Mouse (Mus musculus): ENCODE measurements at regions not wholly inside any gene's neighbourhood (a gene's known extent, or its start where the extent isn't known, plus 50 kb on each side); places are given as distances from the start of the nearest gene placed in this dataset.

DNA sequence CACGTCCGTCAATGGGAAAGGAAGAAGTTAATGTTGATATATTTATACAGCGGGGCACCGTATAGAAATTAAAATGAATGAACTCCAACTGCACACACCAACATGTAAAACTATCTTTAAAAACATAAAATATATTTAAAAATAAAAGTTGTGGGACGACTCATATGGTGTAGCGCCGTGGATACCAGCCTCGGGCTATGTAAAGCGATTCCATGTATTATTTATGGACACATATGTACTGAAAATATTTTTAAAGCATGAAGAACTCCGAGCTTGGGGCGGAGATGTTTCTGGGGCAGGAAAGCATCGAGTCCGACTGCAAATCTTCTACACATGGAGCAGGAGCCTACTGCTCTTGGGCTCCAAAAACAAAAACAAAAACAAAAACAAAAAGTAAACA lies 182.4 kb downstream of the Cryba4 start:
- Histone ChIP-seq H3K4me3 (replicated peaks) (no peak overlapping the region), H3K4me1 (ENCODE audit: control insufficient read depth) (no peaks in the 10 kb centered on the region), H3K36me3 (ENCODE audit: control insufficient read depth) (no peaks in the 10 kb centered on the region), H3K27me3 (ENCODE audit: control insufficient read depth) (no peaks in the 10 kb centered on the region), H3K9me3 (ENCODE audit: control insufficient read depth, low read length) (peaks cover 2% of the 10 kb centered on the region; the same call in 1 of the 2 replicates)
- TF ChIP-seq GATA1 (IDR thresholded peaks at IDR 0.05; ENCODE audit: low read length) (no peak), TAL1 (IDR thresholded peaks at IDR 0.05; ENCODE audit: low read length) (no peak)

DNA sequence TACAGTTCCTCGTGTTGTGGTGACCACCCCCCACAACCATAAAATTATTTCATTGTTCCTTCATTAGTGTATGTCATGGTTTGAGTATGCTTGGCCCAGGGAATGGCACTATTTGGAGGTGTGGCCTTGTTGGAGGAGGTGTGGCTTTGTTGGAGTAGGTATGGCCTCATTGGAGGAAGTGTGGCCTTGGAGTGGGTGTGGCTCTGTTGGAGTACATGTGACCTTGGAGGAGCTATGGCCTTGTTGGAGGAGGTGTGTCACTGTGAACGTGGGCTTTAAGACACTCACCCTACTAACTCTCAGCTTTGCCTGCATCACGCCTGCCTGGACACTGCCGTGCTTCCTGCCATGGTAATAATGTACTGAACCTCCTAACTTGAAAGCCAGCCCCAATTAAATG lies 179.9 kb downstream of the Cryba4 start:
- Histone ChIP-seq H3K9me3 (ENCODE audit: control insufficient read depth, low read length) (peaks cover 16% of the 10 kb centered on the region; the same call in 1 of the 2 replicates), H3K4me3 (replicated peaks) (no peak overlapping the region), H3K36me3 (ENCODE audit: control insufficient read depth) (no peaks in the 10 kb centered on the region), H3K4me1 (ENCODE audit: control insufficient read depth) (no peaks in the 10 kb centered on the region), H3K27me3 (ENCODE audit: control insufficient read depth) (no peaks in the 10 kb centered on the region)
- no peak for TF ChIP-seq GATA1 (IDR thresholded peaks at IDR 0.05; ENCODE audit: low read length)
- TF ChIP-seq TAL1 (IDR thresholded peaks at IDR 0.05; ENCODE audit: low read length) = no peak

DNA sequence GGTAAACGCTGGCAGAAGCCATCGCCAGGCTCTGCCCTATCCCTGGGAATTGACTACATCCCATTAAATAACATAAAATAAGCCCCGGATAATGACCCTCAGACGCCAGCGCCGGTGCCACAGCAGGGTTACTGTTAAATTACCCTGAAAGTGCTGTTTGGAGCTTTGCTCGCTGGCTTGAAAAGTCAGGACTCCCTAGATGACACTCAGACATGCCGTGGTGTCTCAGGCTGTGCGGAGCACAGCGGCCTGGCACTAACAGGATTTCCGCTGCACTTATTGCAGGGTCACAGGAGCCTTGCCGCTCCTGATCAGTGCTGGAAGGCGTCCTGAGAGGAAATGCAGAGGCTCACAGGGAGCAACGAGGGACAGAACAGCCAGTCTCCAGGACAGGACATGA lies 175.2 kb downstream of the Cryba4 start:
- H3K9me3 ChIP-seq (ENCODE audit: control insufficient read depth, low read length) = peaks cover 27% of the 10 kb centered on the region
- H3K4me3 ChIP-seq (replicated peaks) = no peak overlapping the region
- H3K36me3 ChIP-seq (ENCODE audit: control insufficient read depth) = no peaks in the 10 kb centered on the region
- TF ChIP-seq TAL1 (IDR thresholded peaks at IDR 0.05; ENCODE audit: low read length) (no peak), GATA1 (IDR thresholded peaks at IDR 0.05; ENCODE audit: low read length) (no peak)
- no peaks in the 10 kb centered on the region for H3K4me1 ChIP-seq (ENCODE audit: control insufficient read depth)
- H3K27me3 ChIP-seq (ENCODE audit: control insufficient read depth) = no peaks in the 10 kb centered on the region

DNA sequence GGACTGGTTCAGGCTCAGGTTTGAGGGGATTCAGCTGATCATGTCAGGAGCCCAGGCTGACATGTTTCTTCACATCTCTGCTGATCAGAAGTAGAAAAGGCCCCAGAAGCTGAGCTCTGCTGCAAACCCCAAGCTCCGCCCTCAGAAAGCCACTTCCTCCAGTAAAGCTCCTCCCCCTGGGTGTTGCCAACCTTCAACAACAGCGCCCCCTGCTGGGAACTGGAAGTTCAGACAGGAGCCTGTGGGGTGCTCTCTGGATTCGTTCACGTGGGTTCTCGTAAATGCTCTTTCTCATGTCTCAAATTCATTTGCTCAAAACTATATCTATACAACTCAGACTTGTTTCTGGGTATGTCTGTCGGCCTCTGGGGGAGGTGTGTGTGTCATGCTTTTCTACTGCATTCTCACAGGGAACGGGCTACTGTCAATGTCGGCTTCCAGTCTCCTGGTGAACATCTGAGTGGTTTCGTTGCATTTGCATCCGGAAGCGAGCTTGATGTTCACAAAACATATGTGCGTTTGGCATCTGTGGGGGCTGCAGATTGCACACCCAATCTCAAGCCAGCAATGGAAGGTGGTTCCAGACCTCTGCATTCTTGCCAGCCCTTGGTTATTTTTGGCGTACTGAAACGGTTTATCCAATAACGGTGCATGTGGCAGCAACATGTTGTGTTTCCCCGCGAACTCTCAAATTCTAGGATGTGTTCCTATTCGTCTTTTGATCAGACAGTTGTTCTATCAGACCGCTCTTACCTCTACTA lies 174.3 kb downstream of the Cryba4 start:
- H3K4me1 ChIP-seq (ENCODE audit: control insufficient read depth) = no peaks in the 10 kb centered on the region
- TF ChIP-seq TAL1 (IDR thresholded peaks at IDR 0.05; ENCODE audit: low read length) (no peak), GATA1 (IDR thresholded peaks at IDR 0.05; ENCODE audit: low read length) (no peak)

DNA sequence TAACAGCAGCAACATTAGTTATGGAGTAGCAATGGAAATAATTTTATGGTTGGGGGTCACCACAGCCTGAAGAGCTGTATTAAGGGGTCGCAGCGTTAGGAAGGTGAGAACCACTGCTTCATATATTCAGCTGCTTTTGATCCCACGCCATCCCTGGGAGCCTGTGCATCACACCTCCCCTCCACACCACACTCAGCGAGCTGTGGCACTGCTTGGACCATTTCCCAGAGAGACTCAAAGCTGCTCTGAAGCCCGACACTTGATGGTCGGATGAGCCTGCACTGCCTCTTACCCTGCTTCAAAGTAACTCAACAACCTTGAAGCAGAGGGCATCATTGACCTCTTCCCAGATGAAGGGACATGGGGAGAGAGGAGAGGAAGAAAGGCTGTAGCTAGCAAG lies 171.3 kb downstream of the Cryba4 start:
- H3K36me3 ChIP-seq (ENCODE audit: control insufficient read depth) = no peaks in the 10 kb centered on the region
- TF ChIP-seq GATA1 (IDR thresholded peaks at IDR 0.05; ENCODE audit: low read length) (no peak), TAL1 (IDR thresholded peaks at IDR 0.05; ENCODE audit: low read length) (no peak)
- H3K4me3 ChIP-seq (replicated peaks) = no peak overlapping the region
- H3K27me3 ChIP-seq (ENCODE audit: control insufficient read depth) = no peaks in the 10 kb centered on the region
- peaks cover 23% of the 10 kb centered on the region for H3K9me3 ChIP-seq (ENCODE audit: control insufficient read depth, low read length)
- H3K4me1 ChIP-seq (ENCODE audit: control insufficient read depth) = no peaks in the 10 kb centered on the region

More for the DNA sequence above, 174.3 kb downstream of the Cryba4 start:
- no peak overlapping the region for H3K4me3 ChIP-seq (replicated peaks)
- peaks cover 27% of the 10 kb centered on the region for H3K9me3 ChIP-seq (ENCODE audit: control insufficient read depth, low read length)
- H3K27me3 ChIP-seq (ENCODE audit: control insufficient read depth) = no peaks in the 10 kb centered on the region
- H3K36me3 ChIP-seq (ENCODE audit: control insufficient read depth) = no peaks in the 10 kb centered on the region

DNA sequence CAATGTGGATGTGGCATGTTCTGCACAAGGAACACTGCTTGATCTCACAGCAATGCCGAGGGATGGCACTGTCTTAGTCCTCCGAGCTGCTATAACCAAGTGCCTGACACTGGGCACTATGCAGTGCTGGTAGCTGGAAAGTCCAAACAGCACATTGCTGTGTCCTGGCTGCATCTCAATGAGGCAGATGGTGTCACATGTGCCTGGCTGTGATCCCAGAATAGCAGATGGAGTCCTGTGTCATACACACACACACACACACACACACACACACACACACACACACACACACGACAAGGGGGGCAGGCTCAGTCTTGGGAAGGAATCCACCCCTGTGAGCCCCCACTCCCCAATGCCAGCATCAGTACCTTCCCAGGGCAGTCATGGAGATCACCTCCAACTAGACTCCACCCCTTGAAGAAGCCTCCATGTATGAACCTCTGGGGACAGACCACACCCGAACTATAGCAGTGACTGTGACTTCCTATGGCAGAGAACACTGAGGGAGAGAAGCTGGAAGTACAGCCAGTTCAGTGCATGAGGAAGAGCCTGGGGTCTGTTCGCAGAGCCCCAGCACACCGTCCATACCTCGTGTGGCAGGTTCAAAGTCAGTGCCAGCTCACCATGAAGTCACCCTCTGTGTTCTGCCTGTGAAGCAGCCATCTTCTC lies 160.3 kb downstream of the Cryba4 start:
- no peaks in the 10 kb centered on the region for H3K36me3 ChIP-seq (ENCODE audit: control insufficient read depth)
- H3K27me3 ChIP-seq (ENCODE audit: control insufficient read depth) = no peaks in the 10 kb centered on the region
- TF ChIP-seq GATA1 (IDR thresholded peaks at IDR 0.05; ENCODE audit: low read length) = no peak
- TF ChIP-seq TAL1 (IDR thresholded peaks at IDR 0.05; ENCODE audit: low read length) = no peak
- no peaks in the 10 kb centered on the region for H3K9me3 ChIP-seq (ENCODE audit: control insufficient read depth, low read length)
- H3K4me1 ChIP-seq (ENCODE audit: control insufficient read depth) = no peaks in the 10 kb centered on the region
- H3K4me3 ChIP-seq (replicated peaks) = no peak overlapping the region

DNA sequence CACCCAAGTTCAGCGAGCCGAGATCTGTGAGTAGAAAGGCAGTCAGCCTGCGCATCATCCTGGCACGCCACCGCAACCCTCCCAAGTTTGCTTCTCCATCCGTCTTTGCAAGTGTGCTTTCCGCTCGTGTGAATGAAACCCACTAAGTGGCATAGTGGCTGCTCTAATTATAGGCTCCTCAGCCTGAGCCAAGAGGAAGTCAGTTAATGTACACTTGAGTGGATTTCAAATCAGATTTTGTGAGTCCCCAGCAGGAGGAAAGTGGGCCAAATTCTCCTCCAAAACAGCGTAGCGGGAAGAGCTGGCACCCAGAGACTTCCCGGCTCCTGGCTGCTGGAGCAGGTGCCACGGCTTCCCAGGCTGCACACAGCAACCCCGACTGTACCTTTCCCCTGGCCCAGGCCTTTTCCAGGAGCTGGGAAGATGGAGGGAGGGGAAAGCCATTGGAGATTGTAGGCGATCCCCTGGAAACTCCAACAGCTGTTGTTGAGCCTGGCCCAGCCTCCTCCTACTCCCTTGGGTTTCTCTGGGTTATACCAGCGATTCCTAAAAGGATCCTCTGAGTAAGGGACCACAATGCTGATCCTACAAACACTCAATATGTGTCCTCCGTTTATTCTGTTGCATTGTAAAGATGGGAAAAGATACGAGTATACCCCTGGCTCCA lies 158.3 kb downstream of the Cryba4 start:
- Histone ChIP-seq H3K4me1 (ENCODE audit: control insufficient read depth) (no peaks in the 10 kb centered on the region), H3K9me3 (ENCODE audit: control insufficient read depth, low read length) (no peaks in the 10 kb centered on the region), H3K27me3 (ENCODE audit: control insufficient read depth) (no peaks in the 10 kb centered on the region), H3K36me3 (ENCODE audit: control insufficient read depth) (no peaks in the 10 kb centered on the region), H3K4me3 (replicated peaks) (no peak overlapping the region)
- TF ChIP-seq TAL1 (IDR thresholded peaks at IDR 0.05; ENCODE audit: low read length) (no peak), GATA1 (IDR thresholded peaks at IDR 0.05; ENCODE audit: low read length) (no peak)

DNA sequence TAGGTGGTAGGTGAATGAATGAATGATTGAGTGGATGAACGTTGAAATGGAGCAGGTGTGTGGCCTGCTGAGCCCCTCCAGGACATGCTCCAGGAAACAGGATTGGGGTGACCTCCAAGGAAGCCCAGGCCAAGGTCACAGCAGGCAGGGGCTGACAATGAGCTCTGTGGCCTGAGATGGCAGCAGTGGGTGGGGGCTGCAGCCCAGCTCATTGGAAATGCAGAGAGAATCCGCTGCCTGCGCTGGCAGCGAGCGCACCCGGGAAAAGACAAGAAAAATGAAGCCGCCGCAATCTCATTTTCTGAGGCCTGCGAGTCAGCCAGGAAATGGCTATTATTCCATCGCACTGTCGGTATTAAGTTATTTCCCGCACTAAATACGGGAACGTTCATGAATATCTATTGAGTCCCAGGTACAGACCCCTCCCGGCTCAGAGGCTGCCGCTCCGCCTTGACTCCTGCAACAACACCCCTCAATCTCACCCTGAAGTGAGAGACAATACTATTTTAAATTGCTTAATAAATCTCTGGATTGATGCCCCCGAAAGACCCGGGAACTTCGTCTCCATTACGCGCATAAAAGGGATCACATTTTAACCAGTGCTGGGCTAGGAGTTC lies 153.7 kb downstream of the Cryba4 start:
- Histone ChIP-seq H3K4me3 (replicated peaks) (no peak overlapping the region), H3K36me3 (ENCODE audit: control insufficient read depth) (no peaks in the 10 kb centered on the region), H3K4me1 (ENCODE audit: control insufficient read depth) (no peaks in the 10 kb centered on the region), H3K27me3 (ENCODE audit: control insufficient read depth) (no peaks in the 10 kb centered on the region), H3K9me3 (ENCODE audit: control insufficient read depth, low read length) (no peaks in the 10 kb centered on the region)
- TF ChIP-seq TAL1 (IDR thresholded peaks at IDR 0.05; ENCODE audit: low read length) = no peak
- TF ChIP-seq GATA1 (IDR thresholded peaks at IDR 0.05; ENCODE audit: low read length) = no peak

All from erythroblast, embryonic 14.5 days (primary cell).